Mouse (Mus musculus) 3134 (cell line): Measurements from ENCODE around the gene Ppt2.

ENCODE experiments used
- DNase-seq: peaks from one replicate; pipeline ENCODE4 v3.0.0-alpha.2; 2011; ENCODE audit warnings: low spot score; ENCODE audit not compliant: insufficient read length; ENCODE audit errors: extremely low read depth

Gene Ppt2

DNA sequence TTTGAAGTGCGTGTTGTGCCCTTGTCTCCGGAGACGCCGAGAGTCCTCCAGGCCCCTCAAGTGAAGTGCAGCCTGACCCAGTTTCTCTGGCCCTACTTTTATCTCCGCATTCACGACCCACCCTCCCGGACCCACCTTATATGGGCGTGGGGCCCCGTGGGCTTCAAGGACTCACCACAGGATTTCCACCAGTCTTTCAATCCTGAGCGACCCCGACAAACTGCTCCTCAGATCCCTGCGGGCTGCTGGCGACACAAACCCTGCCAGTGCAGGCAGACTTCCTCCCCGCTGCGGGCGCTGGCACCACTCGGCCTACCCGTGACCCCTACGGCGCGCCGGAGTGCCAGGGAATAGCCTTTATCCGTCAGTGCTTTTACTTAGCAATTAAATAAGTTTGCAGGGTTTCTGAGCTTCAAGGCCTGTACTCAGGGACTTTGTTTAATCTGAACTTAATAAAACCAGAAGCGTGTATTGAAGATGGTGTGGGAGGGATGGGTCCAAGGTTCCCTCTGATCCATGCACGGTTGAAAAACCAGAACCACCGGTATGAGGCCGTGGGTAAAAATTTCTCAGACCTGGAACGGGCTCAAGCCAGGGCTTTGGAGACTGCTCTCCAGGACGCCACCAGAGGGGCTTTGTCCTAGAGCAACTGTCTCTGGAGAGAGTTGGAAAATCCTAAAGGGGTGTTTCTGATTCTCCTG, at the start of gene Ppt2:
TSS of gene Ppt2 (minus strand) at position 568 of the 701 bp plus-strand sequence.
- DNase-seq = no peak

DNA sequence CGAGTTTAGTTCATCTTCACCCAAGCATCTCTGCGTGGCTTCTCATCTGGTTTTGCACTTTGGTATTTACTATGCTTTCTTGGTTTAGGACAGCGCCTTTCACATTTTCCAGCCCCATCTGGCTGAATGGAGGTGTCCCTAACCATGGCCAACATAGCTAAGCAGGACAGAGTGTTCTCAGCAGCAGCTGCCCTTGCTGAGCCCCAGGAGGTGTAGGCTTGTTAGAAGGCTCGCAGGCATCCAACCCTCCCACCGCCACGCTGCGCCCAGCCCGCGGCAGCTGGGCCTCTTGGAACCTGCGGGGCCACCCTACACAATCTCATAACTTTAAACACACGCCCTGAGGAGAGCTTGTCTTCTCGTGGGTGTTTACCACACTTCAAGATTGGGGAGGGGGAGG, 48.4 kb upstream of the Ppt2 start:
- DNase-seq = no peak

DNA sequence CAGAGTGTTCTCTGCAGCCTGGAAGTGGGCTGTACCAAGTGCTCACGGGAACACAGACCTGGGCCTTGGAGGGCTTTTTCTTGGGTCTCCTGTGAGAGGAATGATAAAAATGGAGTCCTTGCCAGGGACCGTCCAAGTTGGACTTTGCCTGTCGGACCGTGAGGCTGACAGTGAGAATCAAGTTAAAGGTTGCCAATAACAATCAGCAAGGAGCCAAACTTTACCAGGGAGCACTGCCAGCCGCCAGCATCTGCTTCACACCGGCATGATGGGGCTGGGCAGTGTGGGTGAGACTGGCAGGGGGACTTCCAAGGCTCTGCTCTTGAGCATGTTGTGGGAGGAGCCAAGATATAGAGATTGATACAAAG, 47.8 kb upstream of the Ppt2 start:
- no peak for DNase-seq

DNA sequence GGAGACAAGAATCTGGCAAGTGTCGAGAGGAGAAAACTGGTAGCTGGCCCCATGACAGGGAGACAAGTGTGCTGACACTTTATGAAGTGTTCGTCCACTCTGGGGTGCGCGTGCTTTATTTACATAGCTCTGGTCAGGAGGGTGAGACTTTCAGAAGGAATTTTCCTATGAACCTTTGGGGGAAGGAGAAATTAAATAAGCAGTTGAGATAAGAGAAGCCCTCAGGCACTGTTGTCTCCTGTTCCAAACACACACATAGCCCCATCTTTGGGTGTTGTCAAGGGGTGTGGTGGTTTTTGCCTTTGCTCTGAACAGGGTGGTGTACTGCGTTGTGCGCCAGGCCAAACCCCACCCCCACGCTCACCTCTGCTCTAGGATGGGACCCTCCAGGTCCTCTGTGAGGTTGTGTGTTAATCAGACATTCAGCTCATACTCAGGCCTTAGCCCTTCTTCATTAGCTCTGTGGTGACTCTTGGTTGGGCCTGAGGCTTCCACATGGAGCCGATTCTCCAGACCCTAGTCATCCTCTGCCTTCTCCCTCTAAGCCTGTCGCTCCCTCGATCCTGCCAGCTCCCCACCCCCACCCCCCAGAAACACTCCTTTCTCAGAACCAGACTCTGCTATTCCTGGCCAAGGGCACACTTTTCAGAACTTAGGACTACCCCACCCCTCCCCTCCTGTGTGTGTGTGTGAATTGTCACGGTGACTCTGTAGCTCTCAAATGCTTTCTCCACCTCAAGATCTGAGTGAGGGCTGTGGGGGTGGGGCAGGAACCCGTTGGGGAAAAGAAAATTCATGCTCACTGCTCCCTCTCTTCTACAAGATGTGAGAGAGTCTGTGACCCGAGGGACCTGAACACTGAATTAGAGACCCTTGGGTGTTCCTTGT, 47.1 kb upstream of the Ppt2 start:
- no peak for DNase-seq

DNA sequence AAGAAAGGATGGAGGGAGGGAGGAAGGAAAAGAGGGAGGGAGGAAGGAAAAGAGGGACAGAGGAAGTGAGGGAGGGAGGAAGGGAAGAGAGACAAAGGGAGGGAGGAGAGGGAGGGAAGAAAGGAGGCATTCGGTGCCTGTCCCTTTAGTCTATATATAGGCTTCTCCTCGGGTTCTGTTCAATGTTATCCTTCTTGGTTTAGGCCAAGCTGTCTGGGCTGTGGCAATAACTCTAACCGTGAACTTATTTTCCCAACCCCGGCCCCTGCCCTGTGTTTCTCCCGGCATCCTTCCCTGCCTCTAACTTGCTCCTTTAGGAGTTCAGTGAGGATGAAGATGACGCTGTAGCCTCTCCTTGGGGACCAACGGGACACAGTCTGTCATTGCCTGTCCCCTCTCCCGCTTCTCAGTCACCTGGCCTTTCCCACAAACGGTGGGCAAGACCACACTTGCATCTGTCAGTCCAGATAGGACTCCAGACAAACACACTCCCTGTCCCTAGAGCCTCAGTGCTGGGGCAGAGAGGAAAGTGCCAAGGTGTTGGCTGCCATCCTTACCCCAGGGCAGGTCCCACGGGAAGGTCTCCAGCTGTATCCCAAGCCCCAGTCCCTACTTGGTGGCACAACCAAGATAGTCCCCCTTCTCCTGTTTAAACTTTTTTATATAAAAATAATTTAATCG, 46.4 kb upstream of the Ppt2 start:
- no peak for DNase-seq

DNA sequence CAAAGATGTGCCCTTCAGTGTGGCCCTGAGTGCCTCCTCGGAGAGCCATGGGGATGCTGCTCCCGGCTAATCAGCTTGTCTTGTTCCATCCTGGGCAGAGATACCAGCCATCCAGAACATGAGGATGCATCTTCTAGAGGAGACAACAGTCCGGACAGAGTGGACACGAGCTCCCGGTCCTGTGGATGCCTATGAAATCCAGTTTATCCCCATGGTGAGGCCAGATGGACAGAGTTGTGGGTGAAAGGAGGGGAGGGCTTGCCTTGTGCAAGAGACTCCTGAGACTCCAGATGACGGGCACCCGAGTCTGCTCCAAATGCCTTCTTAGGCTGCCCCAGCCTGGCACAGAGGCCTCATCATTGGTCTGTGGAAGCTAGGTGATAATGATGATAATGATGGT, 44.8 kb upstream of the Ppt2 start:
- DNase-seq = no peak

DNA sequence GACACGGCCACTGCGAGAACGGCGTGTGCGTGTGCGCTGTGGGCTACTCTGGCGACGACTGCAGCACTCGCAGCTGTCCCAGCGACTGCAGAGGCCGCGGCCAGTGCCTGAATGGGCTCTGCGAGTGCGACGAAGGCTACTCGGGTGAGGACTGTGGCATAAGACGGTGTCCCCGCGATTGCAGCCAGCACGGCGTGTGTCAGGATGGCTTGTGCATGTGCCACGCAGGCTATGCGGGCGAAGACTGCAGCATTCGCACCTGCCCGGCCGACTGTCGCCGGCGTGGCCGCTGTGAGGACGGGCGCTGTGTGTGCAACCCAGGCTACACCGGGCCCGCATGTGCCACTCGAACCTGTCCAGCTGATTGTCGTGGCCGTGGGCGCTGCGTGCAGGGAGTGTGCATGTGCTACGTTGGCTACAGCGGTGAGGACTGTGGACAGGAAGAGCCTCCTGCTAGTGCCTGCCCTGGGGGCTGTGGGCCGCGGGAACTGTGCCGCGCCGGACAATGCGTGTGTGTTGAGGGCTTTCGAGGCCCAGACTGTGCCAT, 44.0 kb upstream of the Ppt2 start:
- no peak for DNase-seq

DNA sequence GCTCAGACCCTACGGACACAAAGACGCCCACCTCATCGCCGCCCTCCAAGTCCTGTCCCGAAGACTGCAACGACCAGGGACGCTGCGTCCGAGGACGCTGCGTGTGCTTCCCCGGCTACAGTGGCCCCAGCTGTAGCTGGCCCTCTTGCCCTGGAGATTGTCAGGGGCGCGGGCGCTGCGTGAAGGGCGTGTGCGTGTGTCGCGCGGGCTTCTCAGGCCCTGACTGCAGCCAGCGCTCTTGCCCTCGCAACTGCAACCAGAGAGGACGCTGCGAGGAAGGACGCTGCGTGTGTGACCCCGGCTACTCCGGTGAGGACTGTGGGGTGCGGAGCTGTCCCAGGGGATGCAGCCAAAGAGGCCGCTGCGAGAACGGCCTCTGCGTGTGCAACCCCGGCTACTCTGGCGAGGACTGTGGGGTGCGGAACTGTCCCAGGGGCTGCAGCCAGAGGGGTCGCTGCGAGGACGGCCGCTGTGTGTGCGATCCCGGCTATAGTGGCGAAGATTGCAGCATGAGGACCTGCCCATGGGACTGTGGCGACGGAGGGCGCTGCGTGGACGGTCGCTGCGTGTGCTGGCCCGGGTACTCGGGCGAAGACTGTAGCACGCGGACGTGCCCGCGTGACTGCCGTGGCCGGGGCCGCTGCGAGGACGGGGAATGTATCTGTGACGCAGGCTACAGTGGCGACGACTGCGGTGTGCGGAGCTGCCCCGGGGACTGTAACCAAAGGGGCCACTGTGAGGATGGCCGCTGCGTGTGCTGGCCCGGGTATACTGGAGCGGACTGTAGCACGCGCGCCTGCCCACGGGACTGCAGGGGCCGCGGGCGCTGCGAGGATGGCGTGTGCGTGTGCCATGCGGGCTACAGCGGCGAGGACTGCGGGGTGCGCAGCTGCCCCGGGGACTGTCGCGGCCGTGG, 43.1 kb upstream of the Ppt2 start:
- no peak for DNase-seq

DNA sequence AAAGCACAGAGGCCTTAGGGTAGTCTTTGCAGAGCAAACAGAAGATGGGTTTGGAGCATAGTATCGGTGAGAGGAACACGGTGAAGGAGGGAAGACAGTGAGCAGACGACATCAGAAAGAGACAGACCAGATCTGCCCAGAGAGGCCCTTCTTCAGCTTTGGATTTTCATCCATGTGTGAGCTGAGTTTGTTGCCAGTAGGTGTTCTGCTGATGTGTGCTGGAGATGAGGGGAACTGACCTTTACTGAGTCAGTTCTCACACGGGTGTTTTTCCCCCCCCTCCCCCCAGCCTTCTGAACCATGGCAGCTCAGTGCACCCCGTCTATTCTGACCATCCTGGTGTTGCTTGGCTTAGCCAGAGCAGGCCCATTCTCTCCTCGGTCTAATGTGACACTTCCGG, 41.9 kb upstream of the Ppt2 start, which contains the start of gene Tnxb:
TSS of gene Tnxb (plus strand) at position 301 of the 400 bp plus-strand sequence.
- no peak for DNase-seq

DNA sequence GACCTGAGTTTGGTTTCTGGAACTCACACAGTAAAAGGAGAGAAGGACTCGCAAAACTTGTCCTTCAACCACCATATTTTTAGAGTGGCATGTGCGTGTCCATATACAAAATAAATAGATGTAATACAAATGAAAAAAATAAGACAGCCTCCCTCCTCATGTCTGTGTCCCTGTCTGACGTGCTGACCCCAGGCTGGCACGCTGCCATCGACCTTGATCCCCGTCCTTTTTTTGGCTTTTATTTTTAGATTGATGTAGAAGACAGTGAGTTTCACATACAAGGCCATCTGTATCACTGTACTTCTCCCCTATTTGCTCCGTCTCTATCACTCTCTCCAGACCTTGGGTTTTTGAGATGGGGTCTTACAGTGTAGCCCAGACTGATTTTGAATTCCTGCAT, 36.2 kb upstream of the Ppt2 start:
- no peak for DNase-seq

DNA sequence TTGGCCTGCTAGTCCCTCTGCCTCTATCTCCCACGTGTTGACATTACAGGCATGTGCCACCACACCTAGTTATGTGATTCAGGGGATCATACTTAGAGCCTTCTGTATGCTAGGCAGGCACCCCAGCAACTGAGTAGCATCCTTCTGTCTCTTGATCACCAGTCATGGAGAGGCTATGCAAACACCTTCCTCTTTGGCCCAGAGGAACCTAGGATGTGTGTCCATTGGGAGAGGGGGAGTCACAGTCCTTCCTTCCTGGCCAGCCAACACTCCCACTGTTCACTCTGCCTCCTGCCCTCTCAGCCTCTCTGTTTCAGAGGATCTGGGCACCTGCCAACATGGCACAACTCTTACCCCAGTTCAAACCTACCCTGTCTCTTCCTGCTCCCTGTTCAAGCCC, 35.2 kb upstream of the Ppt2 start:
- no peak for DNase-seq

DNA sequence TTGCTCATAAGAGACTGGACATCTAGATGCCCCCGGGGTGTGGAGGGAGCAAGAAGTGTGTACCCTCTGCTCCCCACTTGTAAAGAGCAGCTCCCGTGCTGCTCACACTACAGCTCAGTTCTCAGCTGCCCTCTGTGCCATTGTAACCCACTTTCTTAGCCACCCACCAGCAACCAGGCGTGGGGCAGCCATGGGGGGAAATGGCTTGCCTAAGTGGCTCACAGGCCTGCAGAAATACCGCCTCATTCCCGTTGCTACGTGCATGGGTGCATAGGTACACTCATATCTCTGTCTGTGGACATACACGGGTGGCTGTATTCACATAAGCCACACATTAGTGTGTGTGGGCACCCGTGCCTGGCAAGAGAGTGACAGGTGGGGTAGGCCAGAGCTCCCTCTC, 34.7 kb upstream of the Ppt2 start:
- no peak for DNase-seq

DNA sequence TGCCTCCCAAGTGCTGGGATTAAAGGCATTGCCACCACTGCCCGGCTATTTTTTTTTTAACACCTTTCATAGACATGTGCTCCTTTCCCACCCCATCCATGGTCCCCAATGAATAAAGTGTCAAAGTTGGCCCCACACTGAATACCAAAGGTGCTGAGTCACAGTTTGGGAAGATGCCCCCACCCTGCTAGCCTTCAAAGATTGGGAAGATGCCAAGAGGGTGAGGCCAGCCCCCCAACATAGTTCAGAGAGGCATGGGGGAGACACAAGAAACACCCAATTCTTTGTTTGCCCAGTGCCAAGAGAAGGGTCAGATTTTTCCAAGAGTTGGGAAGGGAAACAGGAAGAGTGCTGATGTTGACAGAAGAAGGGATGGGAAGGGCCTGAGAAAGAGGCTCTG, 34.2 kb upstream of the Ppt2 start:
- DNase-seq = no peak

DNA sequence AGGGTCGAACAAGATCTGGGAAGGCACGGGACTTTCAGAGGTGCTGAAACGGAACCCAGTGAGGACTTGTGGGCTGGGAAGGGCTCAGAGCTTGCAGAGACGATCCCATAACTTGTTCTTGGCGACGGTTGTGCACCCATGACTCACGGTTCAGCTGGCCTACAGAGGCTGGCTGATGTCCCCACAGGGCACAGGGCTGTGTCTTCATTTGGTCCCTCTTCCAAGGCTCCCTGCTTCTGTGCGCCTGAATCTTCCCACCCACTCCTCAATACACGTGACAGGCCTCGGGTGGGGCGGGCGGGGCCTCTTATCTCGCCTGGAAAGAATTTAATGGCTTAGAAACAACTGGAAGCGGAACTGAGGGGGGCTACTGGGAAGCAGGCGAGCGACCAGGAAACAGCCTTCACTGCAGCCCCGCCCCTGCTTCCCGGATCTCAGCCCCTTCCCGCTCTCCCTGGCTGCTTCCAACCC, 32.8 kb upstream of the Ppt2 start:
- peak; percentile 66 for DNase-seq

DNA sequence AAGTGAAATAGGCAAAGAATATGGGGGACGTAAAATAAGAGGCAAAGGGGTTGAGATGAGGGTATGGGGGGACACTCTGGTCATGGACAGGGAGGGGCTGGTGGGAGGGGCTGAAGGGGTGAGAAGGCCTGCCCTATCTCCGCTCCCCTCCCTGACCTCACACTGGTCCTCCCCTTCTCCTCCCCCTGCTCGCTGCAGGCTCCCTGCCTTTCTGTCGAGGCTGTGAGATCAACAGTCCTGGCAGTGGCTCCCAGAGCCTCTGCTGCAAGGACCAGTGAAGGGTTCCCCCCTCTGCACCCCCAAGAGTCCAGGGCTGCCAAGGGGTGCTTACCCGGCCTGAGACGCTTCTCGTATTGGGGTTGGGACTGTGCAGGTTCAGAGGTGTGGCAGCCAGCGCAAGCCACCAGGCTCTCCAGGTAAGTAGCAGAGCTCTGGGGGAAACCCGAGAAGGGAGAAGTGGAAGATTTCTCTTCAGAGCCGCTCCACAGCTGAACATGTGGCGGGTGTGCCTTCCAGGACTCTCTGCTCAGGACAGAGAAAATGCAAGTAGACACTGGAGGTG, 32.0 kb upstream of the Ppt2 start:
- DNase-seq = no peak

DNA sequence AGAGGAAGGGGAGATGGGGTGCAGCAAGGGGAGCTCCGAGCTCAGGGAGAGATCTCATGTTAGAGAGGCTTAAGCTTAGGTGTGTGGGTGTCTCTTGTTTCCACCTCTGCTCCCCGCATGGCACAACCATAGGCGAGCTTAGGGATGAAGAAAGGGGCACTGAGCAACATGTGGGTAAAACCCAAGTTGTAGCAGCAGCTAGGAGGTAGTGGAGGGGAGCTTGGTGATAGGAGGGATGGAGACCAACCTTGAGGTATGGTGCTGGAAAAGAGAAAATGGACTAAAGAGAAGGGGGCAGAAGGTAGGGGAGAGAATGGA, 31.5 kb upstream of the Ppt2 start:
- DNase-seq = no peak

DNA sequence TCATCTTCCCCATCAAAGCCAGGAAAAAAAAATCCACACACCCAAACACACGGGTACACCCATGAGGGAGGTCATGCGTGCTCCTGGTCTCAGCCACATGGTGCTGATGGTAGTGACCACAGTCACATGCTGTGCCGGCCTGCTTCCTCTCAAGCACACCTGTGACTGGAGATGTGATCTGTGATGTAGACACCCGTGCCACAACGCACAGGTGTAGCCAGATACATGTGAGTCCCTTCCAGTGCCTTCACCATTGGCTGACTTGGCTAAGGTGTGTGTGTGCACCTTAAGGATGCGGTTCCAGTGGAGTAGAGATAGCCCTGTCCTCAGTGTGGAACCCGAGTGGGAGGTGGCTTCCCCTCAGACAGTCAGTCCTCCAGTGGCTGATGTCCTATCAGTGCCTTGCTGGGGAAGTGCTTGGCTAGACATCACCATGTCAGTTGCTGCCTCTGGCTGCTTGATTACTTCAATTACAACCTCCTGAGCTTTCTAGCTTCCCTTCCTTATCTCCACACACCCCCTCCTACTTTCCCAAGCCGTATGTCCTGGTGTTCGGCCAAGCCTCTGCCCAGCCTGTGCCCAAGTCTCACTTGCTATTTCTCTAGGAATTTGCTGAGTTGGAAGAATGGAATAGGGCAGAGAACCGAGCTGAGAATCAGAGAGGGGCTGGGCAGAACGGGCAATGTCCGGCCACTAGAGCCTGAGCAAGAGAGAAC, 31.0 kb upstream of the Ppt2 start:
- no peak for DNase-seq

DNA sequence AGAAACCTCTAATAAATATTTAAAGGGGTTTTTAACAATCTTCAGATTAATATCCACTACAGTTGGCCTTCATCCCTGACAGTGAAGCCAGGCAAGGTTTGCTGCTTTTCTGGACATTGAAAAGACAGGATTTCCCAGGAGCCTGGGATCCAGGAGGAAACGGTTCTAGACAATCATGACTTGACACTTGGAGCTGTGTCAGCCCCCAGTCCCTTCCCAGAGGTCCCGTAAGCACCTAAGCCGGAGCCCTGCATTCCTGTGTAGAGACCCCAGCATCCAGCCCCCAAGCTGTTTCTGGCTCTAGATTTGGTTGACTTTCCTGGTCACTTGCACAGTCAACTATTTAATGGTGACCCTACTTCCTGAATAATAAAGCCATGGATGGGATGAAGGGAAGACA, 30.3 kb upstream of the Ppt2 start:
- DNase-seq = no peak

DNA sequence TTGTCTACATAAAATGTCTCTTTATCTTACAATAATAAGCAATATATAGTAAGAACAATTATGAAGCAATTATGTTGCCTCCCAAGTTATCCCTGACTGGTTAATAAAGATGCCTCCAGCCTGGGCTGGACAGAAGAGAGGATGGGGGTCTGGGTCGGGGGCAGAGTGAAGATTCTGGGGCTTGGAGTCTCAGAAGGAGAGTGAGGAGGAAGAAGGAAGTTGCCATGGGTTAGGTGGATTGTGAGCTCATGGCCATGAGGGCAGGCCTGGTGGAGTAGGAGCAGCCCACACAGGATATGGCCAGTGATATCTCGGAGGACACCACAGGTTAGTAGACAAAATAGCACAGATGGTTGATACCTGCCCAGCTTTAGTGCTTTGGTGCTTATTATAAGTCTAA, 29.8 kb upstream of the Ppt2 start:
- no peak for DNase-seq
